Mouse (Mus musculus) NIH3T3 (cell line): ENCODE measurements around the gene Cpt1c.

Source experiments
- DNase-seq: peaks from one replicate; pipeline ENCODE4 v3.0.0-alpha.2; 2012; ENCODE audit warnings: low read depth

Cpt1c gene

GRCm38 (mm10) chr7:44962831-44963230, 11.8 kb downstream of the Cpt1c start:
- no peak for DNase-seq

- no peak for DNase-seq
Observed at GRCm38 (mm10) chr7:44962337-44962736, 12.3 kb downstream of the Cpt1c start.

- DNase-seq, result no peak
Observed at GRCm38 (mm10) chr7:44960512-44960910, 14.1 kb downstream of the Cpt1c start.

GRCm38 (mm10) chr7:44959874-44960511, 14.7 kb downstream of the Cpt1c start:
- DNase-seq, result no peak

- no peak for DNase-seq
Observed at GRCm38 (mm10) chr7:44959281-44959680, 15.4 kb downstream of the Cpt1c start.

- peak; percentile 85 for DNase-seq
Observed at GRCm38 (mm10) chr7:44958208-44958607, 16.4 kb downstream of the Cpt1c start.

- no peak for DNase-seq
Observed at GRCm38 (mm10) chr7:44957183-44957835, 17.3 kb downstream of the Cpt1c start.

- DNase-seq, result no peak
Observed at GRCm38 (mm10) chr7:44956266-44956665, 18.4 kb downstream of the Cpt1c start.

GRCm38 (mm10) chr7:44955628-44956027, 19.0 kb downstream of the Cpt1c start:
- peak; percentile 66 for DNase-seq

GRCm38 (mm10) chr7:44954091-44954885, 20.4 kb downstream of the Cpt1c start:
- peak; percentile 86 for DNase-seq

- DNase-seq, result no peak
Observed at GRCm38 (mm10) chr7:44953561-44953960, 21.1 kb downstream of the Cpt1c start.

GRCm38 (mm10) chr7:44952611-44953306, 21.9 kb downstream of the Cpt1c start:
- DNase-seq, result peak; percentile 99

- DNase-seq, result peak; percentile 87
Observed at GRCm38 (mm10) chr7:44951960-44952359, 22.7 kb downstream of the Cpt1c start.

- DNase-seq, result no peak
Observed at GRCm38 (mm10) chr7:44949922-44950321, 24.7 kb downstream of the Cpt1c start.

GRCm38 (mm10) chr7:44942904-44943303, 31.7 kb downstream of the Cpt1c start, which contains the start of gene Tsks:
TSS of gene Tsks (plus strand) at chr7:44943204.
- DNase-seq, result no peak

GRCm38 (mm10) chr7:44938680-44939079, 36.0 kb downstream of the Cpt1c start:
- no peak for DNase-seq

- DNase-seq, result peak; percentile 100
Observed at GRCm38 (mm10) chr7:44929204-44930151, 45.2 kb downstream of the Cpt1c start, which contains the start of gene Ap2a1. TSS of gene Ap2a1 (minus strand) at chr7:44929496.

GRCm38 (mm10) chr7:44928570-44928969, 46.1 kb downstream of the Cpt1c start:
- no peak for DNase-seq

- DNase-seq, result peak; percentile 62
Observed at GRCm38 (mm10) chr7:44925468-44925867, 49.2 kb downstream of the Cpt1c start.

- DNase-seq, result no peak
Observed at GRCm38 (mm10) chr7:44922530-44922929, 52.1 kb downstream of the Cpt1c start.

- no peak for DNase-seq
Observed at GRCm38 (mm10) chr7:44919127-44919526, 55.5 kb downstream of the Cpt1c start.
